Mouse (Mus musculus): ENCODE data around the gene Tph1. TPM values are rescaled to one million over a fixed set of nuclear protein-coding genes. Genes with fewer than 3 reads are reported as not detected.

Tph1 gene
- 0.39 and 0.46 TPM in 2 replicates for polyA plus RNA-seq (2015; fragmentation: Nextera tagmentation; extraction: Ambion mirVana)

DNA sequence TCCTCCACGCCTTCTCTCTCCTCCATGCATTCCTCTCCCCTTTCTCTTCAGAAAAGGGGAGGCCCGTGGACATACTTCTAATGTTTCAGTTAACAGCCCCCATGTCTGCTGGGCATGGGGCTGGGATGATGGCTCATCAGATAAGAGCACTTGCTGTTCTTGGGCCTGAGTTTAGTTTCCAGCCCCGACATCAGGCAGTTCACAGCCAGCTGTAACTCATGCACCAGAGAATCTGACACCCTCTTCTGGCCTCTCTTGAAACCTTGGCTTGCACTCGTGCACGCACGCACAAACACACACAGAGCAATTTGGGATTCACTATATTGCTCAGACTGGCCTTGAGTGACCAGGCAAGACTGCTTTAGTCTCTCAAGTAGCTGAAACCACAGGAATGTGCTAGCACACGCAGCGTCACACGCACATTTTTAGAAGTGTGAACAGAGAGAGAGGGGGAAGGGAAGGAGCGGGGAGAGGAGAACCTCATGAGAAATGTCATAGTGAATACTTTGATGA lies at the start of gene Tph1:
Gene Tph1, minus strand, starts transcription at position 378 of the 513 bp plus-strand sequence.
- Histone ChIP-seq H3K9ac (no peak within 1 kb of the TSS), H3K4me3 (no peak within 1 kb of the TSS), H3K27ac (replicated peaks) (no peak within 1 kb of the TSS), H3K4me1 (replicated peaks) (0 out of 2 replicates have a peak, but pooled peaks cover 2% of the 10 kb centered on the region), H3K4me2 (no peak within 1 kb of the TSS), H3K27me3 (no peaks in the 10 kb centered on the region), H3K9me3 (no peaks in the 10 kb centered on the region), H3K36me3 (no peaks in the 10 kb centered on the region)
- ATAC-seq (ENCODE audit: low FRiP score, low read depth): no peak
- 71% methylated on average over 10 of the region's 10 CpGs for WGBS

DNA sequence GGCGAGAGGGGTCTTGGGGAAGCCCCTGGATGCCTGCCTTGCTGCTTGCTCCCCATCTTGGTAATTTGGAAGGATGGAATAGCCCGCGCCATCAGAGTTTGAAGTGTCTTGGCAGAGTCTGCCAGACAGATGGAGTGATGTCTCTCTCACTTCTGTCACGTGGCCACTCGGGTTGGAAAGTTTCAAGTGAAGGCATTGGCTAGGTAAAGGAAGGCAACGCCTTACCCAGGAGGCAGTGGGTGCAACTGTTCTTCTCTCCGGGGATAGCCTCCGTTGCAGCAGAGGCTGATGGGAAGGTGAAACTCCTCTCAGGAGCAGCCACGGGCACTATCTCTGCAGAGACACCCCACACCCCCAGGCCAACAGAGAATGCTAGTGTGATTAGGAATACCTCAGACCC lies 48.1 kb upstream of the Tph1 start:
- ATAC-seq (ENCODE audit: low FRiP score, low read depth): no peak
- Histone ChIP-seq H3K27me3 (0 out of 2 replicates have a peak, but pooled peaks cover 2% of the 10 kb centered on the region), H3K4me1 (replicated peaks) (no peaks in the 10 kb centered on the region), H3K4me2 (no peak overlapping the region), H3K4me3 (no peak overlapping the region), H3K36me3 (no peaks in the 10 kb centered on the region), H3K9me3 (no peaks in the 10 kb centered on the region), H3K9ac (no peak overlapping the region), H3K27ac (replicated peaks) (no peak overlapping the region)
- 83% methylated on average over 9 of the region's 9 CpGs for WGBS

DNA sequence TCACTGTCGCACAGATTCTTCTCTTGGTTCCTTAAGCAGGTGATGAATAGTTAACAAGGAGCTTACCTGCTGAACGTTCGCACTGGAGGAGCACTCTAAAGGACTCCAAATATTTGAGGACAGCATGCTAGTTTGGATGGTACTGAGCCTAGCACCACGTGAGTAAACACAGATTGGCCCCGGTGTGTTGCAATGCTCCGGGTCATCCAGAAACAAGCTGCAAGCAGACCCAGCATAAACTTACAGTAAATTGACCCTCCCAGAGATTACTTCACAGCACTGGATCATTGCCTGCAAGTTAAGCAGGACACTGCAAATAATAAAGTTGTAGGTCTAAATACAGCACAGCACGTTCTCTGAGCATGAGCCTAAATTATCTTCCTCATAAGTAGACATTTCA lies 47.2 kb upstream of the Tph1 start:
- no peaks in the 10 kb centered on the region for H3K9me3 ChIP-seq
- no peak for ATAC-seq (ENCODE audit: low FRiP score, low read depth)
- 79% methylated on average over 7 of the region's 7 CpGs for WGBS
- H3K4me3 ChIP-seq: no peak overlapping the region
- H3K27me3 ChIP-seq: 0 out of 2 replicates have a peak, but pooled peaks cover 2% of the 10 kb centered on the region
- H3K36me3 ChIP-seq: no peaks in the 10 kb centered on the region
- no peaks in the 10 kb centered on the region for H3K4me1 ChIP-seq (replicated peaks)
- no peak overlapping the region for H3K27ac ChIP-seq (replicated peaks)
- H3K4me2 ChIP-seq: no peak overlapping the region
- no peak overlapping the region for H3K9ac ChIP-seq

DNA sequence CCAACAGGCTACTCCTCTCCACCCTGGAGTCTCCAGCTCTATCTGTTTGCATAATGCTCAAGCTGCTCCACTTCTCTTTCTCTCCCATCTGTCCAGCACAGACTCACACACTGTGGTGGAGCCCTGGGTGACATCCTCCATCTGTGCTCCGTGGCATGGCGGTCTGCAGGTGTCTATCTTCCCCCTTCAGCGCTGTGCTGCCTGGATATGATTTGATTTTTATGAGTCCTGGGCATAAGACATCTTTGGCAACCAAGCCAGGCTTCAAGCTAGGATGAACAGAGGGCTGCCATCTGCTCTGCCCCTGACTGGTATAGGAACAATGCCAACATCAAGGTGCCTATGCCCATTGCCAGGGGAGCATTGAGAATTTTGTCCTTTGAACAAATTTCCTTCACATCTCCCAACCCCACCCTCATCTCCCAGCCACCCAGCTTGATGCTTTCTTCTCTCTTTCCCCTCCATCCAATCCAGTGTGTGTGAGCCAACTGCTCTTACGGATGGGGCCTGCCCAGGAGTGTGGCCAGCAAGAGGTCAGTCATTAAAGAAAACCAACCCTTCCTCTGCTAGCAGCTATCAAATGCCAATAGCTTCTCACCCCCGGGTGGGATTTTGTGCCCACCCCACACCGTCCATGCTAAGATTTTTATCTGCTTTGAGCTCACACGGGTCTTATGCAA lies 46.4 kb upstream of the Tph1 start:
- ATAC-seq (ENCODE audit: low FRiP score, low read depth): peak; percentile 89
- peak overlapping the region; percentile 15; the same call in 1 of the 2 replicates for H3K27ac ChIP-seq (replicated peaks)
- WGBS: 80% methylated on average over 7 of the region's 7 CpGs

DNA sequence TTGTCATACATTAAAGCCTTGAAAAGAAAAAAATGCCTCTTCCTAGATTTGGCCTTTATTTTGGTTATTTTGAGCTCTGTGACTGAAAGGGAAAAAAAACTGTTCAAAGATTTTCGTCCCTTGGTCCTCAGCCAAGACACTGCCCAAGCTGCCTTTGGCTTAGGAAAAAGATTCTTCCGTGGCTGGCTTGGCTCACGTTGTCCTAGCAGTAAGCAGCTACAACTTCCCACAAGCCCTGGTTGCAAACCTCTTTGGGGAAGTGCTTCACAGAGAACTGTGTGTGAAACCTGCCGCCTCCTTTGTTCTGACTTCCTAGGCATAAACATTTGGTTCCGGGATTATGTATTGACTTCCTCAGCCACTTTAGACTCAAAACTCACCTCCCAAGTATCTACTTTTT lies 44.6 kb upstream of the Tph1 start:
- H3K27ac ChIP-seq (replicated peaks): no peak overlapping the region
- no peaks in the 10 kb centered on the region for H3K9me3 ChIP-seq
- H3K4me1 ChIP-seq (replicated peaks): no peaks in the 10 kb centered on the region
- H3K27me3 ChIP-seq: 0 out of 2 replicates have a peak, but pooled peaks cover 2% of the 10 kb centered on the region
- H3K4me3 ChIP-seq: no peak overlapping the region
- WGBS: 58% methylated on average over 5 of the region's 5 CpGs
- H3K9ac ChIP-seq: no peak overlapping the region
- no peak for ATAC-seq (ENCODE audit: low FRiP score, low read depth)
- H3K4me2 ChIP-seq: no peak overlapping the region
- H3K36me3 ChIP-seq: no peaks in the 10 kb centered on the region

More for the DNA sequence above, 46.4 kb upstream of the Tph1 start:
- no peak overlapping the region for H3K9ac ChIP-seq
- no peak overlapping the region for H3K4me2 ChIP-seq
- no peak overlapping the region for H3K4me3 ChIP-seq
- H3K4me1 ChIP-seq (replicated peaks): no peaks in the 10 kb centered on the region
- H3K9me3 ChIP-seq: no peaks in the 10 kb centered on the region
- no peaks in the 10 kb centered on the region for H3K36me3 ChIP-seq
- H3K27me3 ChIP-seq: 0 out of 2 replicates have a peak, but pooled peaks cover 2% of the 10 kb centered on the region

DNA sequence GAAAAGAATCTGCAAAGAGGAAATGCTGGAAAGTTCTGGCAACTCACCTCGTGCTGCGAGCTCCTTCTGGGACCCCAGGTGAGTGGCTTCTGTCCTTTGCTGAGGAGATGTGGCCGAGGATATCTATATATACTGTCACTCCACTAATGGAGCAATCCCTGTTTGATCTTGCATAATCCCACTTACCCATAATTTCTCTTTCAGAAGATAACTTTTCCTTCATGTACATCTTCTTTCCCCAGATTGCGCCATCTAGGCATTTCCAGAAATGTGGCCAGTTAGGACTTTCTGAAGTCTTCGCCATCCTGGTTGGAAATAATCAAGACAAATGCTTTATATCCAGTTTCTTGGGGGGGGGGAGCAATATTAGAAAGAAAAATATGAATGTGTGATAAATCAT lies 43.3 kb upstream of the Tph1 start, which contains the start of gene Saa3:
Gene Saa3, minus strand, starts transcription at position 101 of the 400 bp plus-strand sequence.
- Histone ChIP-seq H3K27me3 (0 out of 2 replicates have a peak, but pooled peaks cover 2% of the 10 kb centered on the region), H3K9me3 (no peaks in the 10 kb centered on the region), H3K27ac (replicated peaks) (no peak within 1 kb of the TSS), H3K4me2 (no peak within 1 kb of the TSS), H3K4me1 (replicated peaks) (no peaks in the 10 kb centered on the region), H3K4me3 (no peak within 1 kb of the TSS), H3K36me3 (no peaks in the 10 kb centered on the region), H3K9ac (no peak within 1 kb of the TSS)
- no peak for ATAC-seq (ENCODE audit: low FRiP score, low read depth)
- 92% methylated on average over 5 of the region's 5 CpGs for WGBS

DNA sequence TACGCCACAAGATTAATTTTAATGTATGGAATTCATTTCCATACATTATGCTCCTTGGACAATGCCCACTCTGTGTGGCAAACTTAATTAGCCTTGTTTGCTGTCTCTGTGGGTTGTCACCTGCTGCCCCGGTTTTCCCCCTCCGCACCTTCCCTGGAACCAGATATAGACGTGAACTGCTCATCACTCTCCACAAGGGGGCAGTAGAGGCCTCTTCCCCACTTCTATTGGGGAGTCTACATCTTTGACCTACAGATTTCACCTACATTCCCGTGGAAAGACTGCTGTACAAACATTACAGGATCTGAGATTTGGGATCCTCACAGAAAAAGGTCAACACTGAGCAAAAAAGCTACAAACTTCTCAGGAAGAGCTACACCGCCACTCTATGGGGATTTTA lies 42.2 kb upstream of the Tph1 start:
- Histone ChIP-seq H3K36me3 (no peaks in the 10 kb centered on the region), H3K9ac (no peak overlapping the region), H3K27ac (replicated peaks) (no peak overlapping the region), H3K27me3 (0 out of 2 replicates have a peak, but pooled peaks cover under 1% of the 10 kb centered on the region), H3K4me1 (replicated peaks) (peaks cover 3% of the 10 kb centered on the region), H3K4me3 (no peak overlapping the region), H3K4me2 (no peak overlapping the region), H3K9me3 (no peaks in the 10 kb centered on the region)
- WGBS: 34% methylated on average over 6 of the region's 6 CpGs
- no peak for ATAC-seq (ENCODE audit: low FRiP score, low read depth)

DNA sequence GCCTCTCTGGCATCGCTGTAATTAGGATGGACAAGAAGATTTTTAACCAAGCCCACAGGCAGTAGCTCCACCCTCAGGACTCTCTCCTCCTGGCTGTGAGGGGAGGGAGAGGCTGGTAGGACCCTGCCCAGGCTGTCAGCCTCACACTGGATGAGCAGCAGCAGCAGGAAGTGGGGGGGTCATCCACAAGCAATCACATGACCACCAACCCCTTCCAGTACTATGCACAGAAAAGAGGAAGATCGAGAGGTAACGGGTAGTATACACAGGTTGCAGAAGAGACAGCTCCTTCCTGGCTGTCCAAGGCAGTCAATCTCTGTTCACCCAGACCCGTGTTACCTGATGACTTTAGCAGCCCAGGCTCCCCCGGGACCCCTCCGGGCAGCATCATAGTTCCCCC lies 39.9 kb upstream of the Tph1 start:
- no peak overlapping the region for H3K4me2 ChIP-seq
- H3K36me3 ChIP-seq: no peaks in the 10 kb centered on the region
- WGBS: 71% methylated on average over 6 of the region's 6 CpGs
- no peak overlapping the region for H3K27ac ChIP-seq (replicated peaks)
- H3K4me3 ChIP-seq: no peak overlapping the region
- no peaks in the 10 kb centered on the region for H3K9me3 ChIP-seq
- ATAC-seq (ENCODE audit: low FRiP score, low read depth): no peak
- H3K27me3 ChIP-seq: no peaks in the 10 kb centered on the region
- no peak overlapping the region for H3K9ac ChIP-seq
- peaks cover 9% of the 10 kb centered on the region for H3K4me1 ChIP-seq (replicated peaks)

DNA sequence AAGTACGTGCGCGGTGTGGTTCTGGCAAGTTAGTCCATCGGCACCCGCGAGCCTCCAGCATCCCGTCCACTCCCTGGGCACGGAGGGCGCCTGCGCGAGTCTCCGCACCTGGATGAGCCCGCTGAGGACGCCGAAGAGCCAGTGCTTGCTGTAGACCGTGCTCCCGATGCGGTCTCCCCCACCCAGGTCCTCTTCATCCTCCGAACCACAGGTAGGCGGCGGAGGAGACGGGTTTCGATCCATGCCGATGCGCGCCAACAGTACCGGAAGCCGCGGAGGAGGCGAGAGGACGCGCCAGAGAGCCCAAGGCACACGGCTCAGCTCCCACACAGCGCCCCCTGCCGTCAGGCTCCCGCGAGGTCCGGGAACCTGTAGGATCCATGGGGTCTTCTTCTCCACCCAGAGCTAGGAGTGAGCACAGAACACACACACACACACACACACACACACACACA lies 38.1 kb upstream of the Tph1 start, which contains the start of gene Saal1:
Gene Saal1, minus strand, starts transcription at position 291 of the 455 bp plus-strand sequence.
- Histone ChIP-seq H3K36me3 (peaks cover 12% of the 10 kb centered on the region), H3K9me3 (no peaks in the 10 kb centered on the region), H3K27me3 (no peaks in the 10 kb centered on the region), H3K9ac (peak within 1 kb of the TSS; percentile 92), H3K4me2 (peak within 1 kb of the TSS; percentile 57), H3K4me1 (replicated peaks) (peaks cover 9% of the 10 kb centered on the region), H3K4me3 (peak within 1 kb of the TSS; percentile 95), H3K27ac (replicated peaks) (peak within 1 kb of the TSS; percentile 90)
- peak; percentile 96 for ATAC-seq (ENCODE audit: low FRiP score, low read depth)
- WGBS: 0% methylated on average over 38 of the region's 38 CpGs

DNA sequence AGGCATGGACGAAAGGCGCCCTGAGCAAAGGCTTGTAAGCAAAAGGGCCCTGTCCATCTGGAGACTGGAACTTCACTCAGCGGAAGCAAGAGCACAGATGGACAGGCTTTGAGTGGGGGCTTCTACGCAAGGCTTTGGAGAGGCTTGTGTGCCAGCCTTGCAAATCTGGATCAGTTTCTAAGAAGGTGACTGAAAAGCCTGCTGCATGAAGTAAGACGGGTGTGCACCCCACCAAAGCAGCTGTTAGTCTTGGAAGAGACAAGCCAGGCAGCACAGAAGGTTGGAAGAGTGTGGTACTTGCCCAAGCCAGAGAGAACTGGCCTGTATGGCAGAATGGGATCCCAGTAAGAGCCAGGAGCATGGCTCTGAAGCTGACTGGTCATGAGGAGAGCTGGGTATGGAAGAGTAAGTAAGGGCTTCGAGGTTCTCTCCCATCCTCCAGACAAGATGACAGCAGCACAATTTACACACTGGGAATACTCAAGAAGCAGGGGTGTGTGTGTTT lies 28.2 kb upstream of the Tph1 start:
- Histone ChIP-seq H3K4me2 (no peak overlapping the region), H3K9me3 (no peaks in the 10 kb centered on the region), H3K4me3 (no peak overlapping the region), H3K27ac (replicated peaks) (no peak overlapping the region), H3K4me1 (replicated peaks) (no peaks in the 10 kb centered on the region), H3K27me3 (no peaks in the 10 kb centered on the region), H3K9ac (no peak overlapping the region), H3K36me3 (peaks cover 72% of the 10 kb centered on the region)
- 92% methylated on average over 6 of the region's 6 CpGs for WGBS
- ATAC-seq (ENCODE audit: low FRiP score, low read depth): no peak

DNA sequence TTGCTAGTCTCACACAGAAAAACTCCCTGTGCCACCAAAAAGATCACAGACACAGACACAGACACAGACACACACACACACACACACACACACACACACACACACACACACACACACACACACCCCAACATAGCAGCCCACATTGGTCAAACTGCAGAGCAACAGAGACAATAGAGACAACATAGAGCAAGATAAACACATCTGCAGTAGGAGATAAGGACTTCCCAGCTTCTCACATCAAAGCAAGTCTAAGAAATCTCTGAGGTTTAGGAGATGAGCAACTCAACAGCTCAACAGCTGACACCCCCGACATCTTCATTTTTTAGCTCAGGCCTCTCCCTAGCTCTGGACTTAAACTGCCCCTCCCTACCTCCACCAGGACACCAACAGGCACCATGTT lies 24.4 kb upstream of the Tph1 start:
- H3K9ac ChIP-seq: no peak overlapping the region
- no peaks in the 10 kb centered on the region for H3K4me1 ChIP-seq (replicated peaks)
- H3K27me3 ChIP-seq: no peaks in the 10 kb centered on the region
- ATAC-seq (ENCODE audit: low FRiP score, low read depth): no peak
- H3K36me3 ChIP-seq: peaks cover 51% of the 10 kb centered on the region
- H3K9me3 ChIP-seq: no peaks in the 10 kb centered on the region
- no peak overlapping the region for H3K4me3 ChIP-seq
- no peak overlapping the region for H3K27ac ChIP-seq (replicated peaks)
- no peak overlapping the region for H3K4me2 ChIP-seq
- 90% methylated on average over 1 of the region's 1 CpGs for WGBS

DNA sequence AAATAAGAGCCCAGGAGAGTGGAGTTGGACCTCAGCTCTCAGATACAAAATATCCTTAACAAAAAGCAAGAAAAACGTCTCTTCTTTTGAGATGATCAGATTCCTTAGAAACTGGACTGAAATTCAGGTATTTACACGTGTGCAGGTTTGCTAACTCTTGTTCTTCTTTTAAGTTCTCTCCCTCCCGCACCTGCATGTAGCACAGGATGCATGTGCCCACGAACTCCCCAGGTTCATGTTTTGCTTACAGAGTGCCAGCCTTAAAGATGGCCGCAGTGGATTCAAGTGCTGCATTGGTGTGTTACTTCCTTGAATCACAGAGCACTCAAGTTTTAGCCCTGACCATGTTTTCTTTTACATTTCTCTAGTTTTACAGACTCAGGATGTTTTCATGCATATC lies 14.5 kb upstream of the Tph1 start:
- no peak overlapping the region for H3K27ac ChIP-seq (replicated peaks)
- H3K4me1 ChIP-seq (replicated peaks): no peaks in the 10 kb centered on the region
- peaks cover 10% of the 10 kb centered on the region for H3K36me3 ChIP-seq
- ATAC-seq (ENCODE audit: low FRiP score, low read depth): no peak
- WGBS: 91% methylated on average over 5 of the region's 5 CpGs
- H3K9me3 ChIP-seq: no peaks in the 10 kb centered on the region
- H3K4me2 ChIP-seq: no peak overlapping the region
- no peak overlapping the region for H3K9ac ChIP-seq
- no peaks in the 10 kb centered on the region for H3K27me3 ChIP-seq
- no peak overlapping the region for H3K4me3 ChIP-seq
